Mouse (Mus musculus): ENCODE data around the gene Pgbd5.

Pgbd5 gene

DNA sequence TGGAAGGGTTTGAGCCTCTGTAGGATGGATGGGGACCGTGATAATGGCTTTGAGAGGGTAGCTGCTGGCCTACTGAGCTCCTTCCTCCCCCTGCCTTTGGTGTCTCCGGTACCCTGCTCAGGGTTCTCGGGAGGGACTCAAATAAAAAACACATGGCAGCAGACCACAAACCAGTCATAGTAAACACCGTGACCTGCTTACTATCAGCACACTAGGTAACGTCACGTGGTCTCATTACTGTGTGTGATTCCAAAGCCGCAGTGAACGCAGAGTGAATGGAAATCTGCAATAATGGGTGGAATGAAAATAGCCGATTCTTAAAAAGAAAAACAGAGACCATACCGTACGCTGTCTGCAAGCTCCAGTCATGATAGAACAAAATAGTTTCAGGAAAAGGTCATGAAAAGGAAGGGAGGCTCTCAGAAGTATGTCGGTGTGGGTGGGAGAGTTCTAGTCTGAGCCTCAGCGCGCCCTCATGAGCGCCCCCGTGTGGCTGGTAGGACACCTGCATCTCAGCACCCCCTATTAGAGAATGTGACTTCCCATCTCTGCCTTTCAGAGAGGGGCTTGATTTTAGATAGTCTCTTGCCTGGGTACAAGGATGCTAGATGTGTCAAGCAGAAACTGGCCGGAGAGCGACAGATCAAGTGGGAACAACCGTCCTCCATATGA lies 92.5 kb downstream of the Pgbd5 start:
- DNase-seq (ENCODE audit: low read depth in 1 of 2, low spot score in 2 of 2), result no peak

DNA sequence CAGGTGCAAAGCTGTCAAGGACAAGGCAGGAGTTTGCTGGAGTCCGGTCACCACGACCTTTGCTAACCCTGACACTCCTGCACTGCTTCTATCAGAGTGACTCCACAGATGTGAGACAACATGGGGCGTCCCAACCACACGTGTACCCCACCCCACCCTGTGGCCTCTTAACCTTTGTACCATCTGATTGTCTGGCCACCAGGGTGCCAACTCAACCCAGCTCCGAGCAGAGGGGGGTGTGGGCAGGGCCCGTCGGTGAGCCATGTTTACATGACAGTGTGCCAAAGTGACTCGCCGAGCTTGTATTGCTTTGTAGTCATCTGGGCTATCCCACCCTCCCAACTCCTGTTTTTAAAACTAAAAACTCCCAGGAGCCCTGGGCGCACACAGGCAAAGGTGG lies 94.4 kb downstream of the Pgbd5 start:
- no peak for DNase-seq (ENCODE audit: low read depth in 1 of 2, low spot score in 2 of 2)

GRCm38 (mm10) chr8:124343991-124344390 lies 95.5 kb downstream of the Pgbd5 start:
- DNase-seq (ENCODE audit: low read depth in 1 of 2, low spot score in 2 of 2), result no peak

DNA sequence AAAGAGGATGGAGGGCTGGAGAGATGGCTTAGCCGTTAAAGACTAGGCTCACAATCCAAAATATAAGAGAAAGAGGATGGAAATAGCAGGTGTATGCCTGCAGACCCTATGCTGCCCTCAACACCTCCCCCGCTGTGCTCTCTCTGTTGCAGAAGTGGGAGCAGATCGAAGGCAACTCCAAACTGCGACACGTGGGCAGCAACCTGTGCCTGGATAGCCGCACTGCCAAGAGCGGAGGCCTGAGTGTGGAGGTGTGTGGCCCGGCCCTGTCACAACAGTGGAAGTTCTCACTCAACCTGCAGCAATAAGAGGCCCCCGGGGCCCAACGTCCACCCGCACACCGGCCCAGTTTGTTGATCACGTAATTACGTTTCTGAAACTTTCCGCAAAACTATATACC lies 96.3 kb downstream of the Pgbd5 start:
- no peak for DNase-seq (ENCODE audit: low read depth in 1 of 2, low spot score in 2 of 2)

DNA sequence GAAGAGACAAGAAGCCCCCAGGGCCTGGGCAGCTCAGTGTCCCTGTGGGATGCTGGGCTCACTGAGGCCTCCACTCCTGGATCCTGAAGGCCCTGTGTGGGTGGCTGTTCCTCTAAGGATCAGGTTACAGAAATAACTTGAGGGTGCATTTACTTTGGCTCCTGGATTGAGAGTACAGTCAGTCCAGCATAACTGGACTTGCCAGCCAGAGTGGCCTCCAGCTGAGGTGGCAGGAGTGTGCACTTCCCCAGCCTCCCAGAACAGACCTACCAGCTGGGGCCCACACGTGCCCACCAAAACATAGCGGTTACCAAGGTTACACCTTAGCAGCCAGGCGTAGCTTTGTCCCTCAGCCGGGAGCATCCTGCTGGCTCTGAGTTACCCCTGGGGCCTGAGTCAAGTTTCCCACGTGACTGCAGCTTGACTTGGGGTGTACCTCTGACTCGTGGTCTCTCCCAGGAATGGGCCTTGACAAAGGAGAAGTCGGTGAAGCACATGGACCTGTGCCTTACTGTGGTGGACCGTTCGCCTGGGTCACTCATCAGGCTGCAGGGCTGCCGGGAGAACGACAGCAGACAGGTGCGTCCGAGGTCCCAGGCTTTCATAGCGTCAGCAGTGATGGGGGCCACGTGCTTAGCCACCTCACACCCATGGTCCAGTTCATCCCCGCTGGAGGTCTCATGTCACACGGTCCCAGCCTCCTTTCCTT lies 98.9 kb downstream of the Pgbd5 start:
- DNase-seq (ENCODE audit: low read depth in 1 of 2, low spot score in 2 of 2), result no peak

GRCm38 (mm10) chr8:124339742-124340141 lies 99.7 kb downstream of the Pgbd5 start:
- DNase-seq (ENCODE audit: low read depth in 1 of 2, low spot score in 2 of 2), result no peak

GRCm38 (mm10) chr8:124336302-124336701 lies 103.2 kb downstream of the Pgbd5 start:
- DNase-seq (ENCODE audit: low read depth in 1 of 2, low spot score in 2 of 2), result no peak

DNA sequence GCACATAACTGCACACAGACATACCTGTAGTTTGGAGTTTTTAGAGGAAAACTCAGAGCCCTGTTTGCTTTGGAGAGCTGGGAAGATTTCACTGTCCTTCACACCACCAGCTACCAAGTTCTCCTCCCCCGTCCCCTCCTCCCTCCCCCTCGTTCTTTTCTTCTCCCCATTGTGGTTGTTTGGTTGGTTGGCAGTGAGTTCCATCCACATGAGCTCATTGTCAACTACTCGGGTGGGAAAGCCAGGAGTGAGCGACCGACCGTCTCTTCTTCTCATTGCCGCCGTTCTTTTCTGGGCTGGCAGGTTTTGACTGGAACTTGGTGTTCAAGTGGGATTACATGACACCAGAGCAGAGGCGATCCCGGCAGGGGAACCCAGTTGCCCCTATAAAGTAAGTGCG lies 107.8 kb downstream of the Pgbd5 start:
- DNase-seq (ENCODE audit: low read depth in 1 of 2, low spot score in 2 of 2), result no peak

DNA sequence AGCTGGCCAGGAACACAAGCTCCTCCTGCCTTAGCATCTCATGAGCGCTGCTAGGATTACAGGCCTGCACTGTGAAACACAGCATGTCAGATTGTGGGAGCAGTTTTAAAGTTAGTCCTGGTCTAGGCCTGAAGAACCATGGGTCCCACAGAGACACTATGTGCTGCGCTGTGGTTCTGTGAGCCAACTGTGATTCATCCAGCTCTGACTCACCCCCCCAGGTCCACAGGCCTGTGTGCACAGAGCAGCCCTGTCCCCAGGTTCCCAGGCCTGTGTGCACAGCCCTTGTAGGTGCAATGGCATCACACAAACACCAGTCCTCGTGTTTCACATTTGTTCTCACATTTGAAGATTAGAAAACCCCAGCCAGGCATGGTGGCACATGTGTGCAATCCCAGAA lies 108.4 kb downstream of the Pgbd5 start:
- DNase-seq (ENCODE audit: low read depth in 1 of 2, low spot score in 2 of 2), result no peak

GRCm38 (mm10) chr8:124330433-124330832 lies 109.0 kb downstream of the Pgbd5 start:
- no peak for DNase-seq (ENCODE audit: low read depth in 1 of 2, low spot score in 2 of 2)

GRCm38 (mm10) chr8:124329690-124330089 lies 109.8 kb downstream of the Pgbd5 start:
- no peak for DNase-seq (ENCODE audit: low read depth in 1 of 2, low spot score in 2 of 2)

- DNase-seq (ENCODE audit: low read depth in 1 of 2, low spot score in 2 of 2), result no peak
Observed at GRCm38 (mm10) chr8:124328259-124328658, 111.2 kb downstream of the Pgbd5 start.

DNA sequence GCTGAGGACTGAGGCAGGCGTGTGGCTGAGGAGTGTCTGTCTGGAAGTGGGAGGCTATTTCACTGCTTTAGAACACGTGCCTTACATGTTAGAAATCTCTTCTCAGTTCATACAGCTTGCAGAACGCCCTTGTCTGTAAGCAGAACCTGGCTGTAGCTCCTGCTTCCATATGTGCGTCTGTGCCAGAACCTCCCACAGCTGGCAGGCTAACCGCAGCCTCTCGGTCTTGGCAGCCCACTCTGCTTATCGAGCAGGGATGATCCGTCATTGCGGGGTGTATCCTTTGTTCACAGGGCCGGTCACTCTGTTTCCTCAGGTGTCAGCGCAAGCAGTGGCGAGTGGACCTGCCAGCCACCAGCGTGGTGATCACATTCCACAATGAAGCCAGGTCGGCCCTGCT lies 116.1 kb downstream of the Pgbd5 start:
- no peak for DNase-seq (ENCODE audit: low read depth in 1 of 2, low spot score in 2 of 2)

GRCm38 (mm10) chr8:124321227-124321840 lies 118.1 kb downstream of the Pgbd5 start:
- DNase-seq (ENCODE audit: low read depth in 1 of 2, low spot score in 2 of 2), result no peak

DNA sequence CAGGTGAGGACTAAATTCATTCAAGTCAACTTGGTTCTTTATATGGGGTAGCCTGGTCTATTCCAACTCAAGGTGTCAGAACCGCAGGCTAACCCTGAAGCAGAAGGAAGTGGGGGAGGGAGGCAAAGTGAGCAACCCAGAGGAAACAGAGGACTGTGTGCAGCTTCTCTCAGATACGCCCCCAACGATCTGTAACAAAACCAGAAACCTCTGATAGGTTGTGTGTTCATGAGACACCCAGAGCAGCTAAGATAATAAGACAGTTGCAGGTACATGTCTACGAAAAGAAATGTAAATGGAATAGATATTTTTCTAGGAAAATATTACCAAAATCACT lies 120.2 kb downstream of the Pgbd5 start:
- DNase-seq (ENCODE audit: low read depth in 1 of 2, low spot score in 2 of 2), result no peak

Data from monocyte, adult 2 months (primary cell).